Mouse (Mus musculus) 416B (cell line): ENCODE results near the gene Shank1.

Experiments
- DNase-seq: peaks from one replicate; pipeline ENCODE4 v3.0.0; 2011; ENCODE audit warnings: low read depth

Shank1 gene

GRCm38 (mm10) chr7:44341119-44341518, 31.1 kb downstream of the Shank1 start:
- no peak for DNase-seq

GRCm38 (mm10) chr7:44341714-44342113, 31.7 kb downstream of the Shank1 start:
- no peak for DNase-seq

GRCm38 (mm10) chr7:44343459-44344015, 33.5 kb downstream of the Shank1 start:
- no peak for DNase-seq

- peak; percentile 68 for DNase-seq
Observed at GRCm38 (mm10) chr7:44344622-44345021, 34.6 kb downstream of the Shank1 start.

- DNase-seq = peak; percentile 37
Observed at GRCm38 (mm10) chr7:44349043-44349442, 39.0 kb downstream of the Shank1 start.

- DNase-seq = peak; percentile 87
Observed at GRCm38 (mm10) chr7:44350957-44351711, 41.1 kb downstream of the Shank1 start.

- no peak for DNase-seq
Observed at GRCm38 (mm10) chr7:44351881-44352749, 42.1 kb downstream of the Shank1 start.

- DNase-seq = no peak
Observed at GRCm38 (mm10) chr7:44352750-44353600, 42.9 kb downstream of the Shank1 start.

- DNase-seq = no peak
Observed at GRCm38 (mm10) chr7:44353601-44354340, 43.7 kb downstream of the Shank1 start.

GRCm38 (mm10) chr7:44355411-44355810, 45.4 kb downstream of the Shank1 start:
- DNase-seq = no peak

- DNase-seq = no peak
Observed at GRCm38 (mm10) chr7:44356590-44357481, 46.8 kb downstream of the Shank1 start.

GRCm38 (mm10) chr7:44357531-44357930, 47.5 kb downstream of the Shank1 start:
- no peak for DNase-seq

- DNase-seq = no peak
Observed at GRCm38 (mm10) chr7:44358012-44358411, 48.0 kb downstream of the Shank1 start.

- no peak for DNase-seq
Observed at GRCm38 (mm10) chr7:44358886-44359654, 49.0 kb downstream of the Shank1 start.

GRCm38 (mm10) chr7:44359908-44360672, 50.0 kb downstream of the Shank1 start:
- DNase-seq = peak; percentile 95

GRCm38 (mm10) chr7:44360792-44361301, 50.8 kb downstream of the Shank1 start:
- DNase-seq = no peak

- DNase-seq = no peak
Observed at GRCm38 (mm10) chr7:44372678-44373077, 62.6 kb downstream of the Shank1 start.

GRCm38 (mm10) chr7:44373460-44373859, 63.4 kb downstream of the Shank1 start:
- DNase-seq = no peak
